Mouse (Mus musculus) lung, postnatal 10 days (tissue): ENCODE results near the gene Tcirg1.

ENCODE experiments used
- DNase-seq: peaks from one replicate; pipeline ENCODE4 v3.0.0; 2021

Tcirg1 gene

DNA sequence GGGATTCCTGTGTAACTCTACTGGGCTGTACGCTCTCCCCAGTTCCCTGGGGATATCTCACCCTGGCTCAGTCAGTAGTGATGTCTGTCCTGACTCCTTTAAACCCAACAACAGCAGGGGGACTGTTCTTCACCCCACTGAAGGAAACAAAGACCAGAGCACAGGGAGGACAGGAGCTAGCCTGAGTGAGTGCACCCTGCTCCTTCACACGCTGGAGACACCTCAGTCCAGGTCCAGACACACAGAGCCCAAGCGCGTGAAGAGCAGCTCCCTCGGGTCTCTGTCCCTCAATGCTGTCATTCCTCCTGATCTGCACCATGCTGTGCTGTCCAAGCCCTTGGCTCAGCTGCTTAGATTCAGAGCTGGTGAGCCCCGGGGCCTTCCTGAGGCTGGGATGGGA is 19.8 kb upstream of the Tcirg1 start:
- DNase-seq, result no peak

DNA sequence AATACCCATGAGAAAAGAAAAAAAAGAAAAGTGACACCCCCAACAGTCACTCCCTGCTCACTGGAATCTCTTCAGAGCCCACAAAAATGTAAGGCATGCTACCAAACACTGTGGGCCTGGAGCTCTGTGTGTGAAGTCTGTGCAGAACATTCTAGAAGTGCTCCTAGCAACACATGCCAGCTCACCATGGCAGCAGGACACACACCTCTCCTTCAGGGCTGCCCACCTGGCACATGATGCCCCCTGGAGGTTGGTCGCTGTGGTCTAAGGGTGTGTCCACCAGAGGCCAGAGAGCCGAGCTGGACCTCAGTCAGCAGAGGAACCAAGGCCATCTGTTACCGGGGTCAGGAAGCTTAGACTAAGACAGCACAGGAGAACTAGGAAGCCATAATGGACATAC is 19.3 kb upstream of the Tcirg1 start:
- DNase-seq, result peak; percentile 81

DNA sequence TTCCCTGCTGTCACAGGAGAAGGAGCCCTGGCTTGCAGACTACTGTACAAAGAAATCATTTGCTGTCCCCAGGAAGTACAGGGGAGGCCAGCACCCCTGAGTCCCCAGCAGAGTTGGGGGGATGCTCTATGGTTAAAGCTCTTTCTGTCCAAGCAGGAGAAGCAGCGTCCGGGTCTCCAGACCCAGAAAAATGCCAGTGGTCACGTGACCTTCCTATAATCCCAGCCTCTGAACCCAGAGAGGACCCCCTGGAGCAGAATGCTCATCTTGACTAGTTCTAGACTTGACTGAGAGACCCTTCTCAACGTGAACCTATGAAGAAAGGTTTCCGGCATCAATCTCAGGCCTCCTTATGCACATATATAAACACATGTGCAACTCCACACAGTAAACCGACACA is 18.9 kb upstream of the Tcirg1 start:
- DNase-seq, result no peak

DNA sequence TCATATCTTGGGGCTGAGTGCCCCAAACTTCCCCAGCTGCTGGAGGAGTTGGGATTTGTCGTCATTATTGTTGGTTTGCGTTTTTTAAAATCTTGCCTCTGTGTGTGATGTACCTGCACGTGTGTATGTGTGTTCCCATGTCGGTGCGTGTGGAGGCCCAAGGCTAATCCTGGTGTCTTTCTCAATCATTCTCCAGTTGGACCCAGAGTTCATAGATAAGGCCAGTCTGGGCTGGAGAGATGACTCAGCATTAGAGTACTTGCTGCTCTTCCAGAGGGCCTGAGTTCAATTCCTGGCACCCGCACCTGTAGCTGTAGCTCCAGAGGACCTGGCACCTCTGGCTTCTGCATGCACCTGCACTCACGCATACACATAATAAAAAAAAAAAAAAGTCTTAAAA is 17.9 kb upstream of the Tcirg1 start:
- DNase-seq, result no peak

DNA sequence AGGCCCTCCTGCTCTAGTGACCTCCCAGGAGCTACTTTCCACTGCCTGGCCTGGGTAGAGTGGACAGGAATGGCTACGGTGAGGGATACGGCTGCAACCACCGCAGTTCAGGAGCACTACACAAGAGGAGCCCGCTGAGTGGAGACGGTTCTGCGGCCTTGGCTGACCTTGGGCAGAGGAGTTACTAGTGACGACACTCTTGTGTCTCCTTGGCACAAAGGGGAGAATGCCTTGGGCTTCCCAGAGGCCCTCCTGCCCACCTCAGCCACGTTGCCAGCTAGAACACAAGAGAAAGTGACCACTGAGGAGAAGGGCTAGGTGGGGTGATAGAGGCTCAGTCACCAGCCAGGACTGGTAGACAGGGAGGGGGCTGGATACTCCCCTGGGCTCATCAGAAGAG is 17.3 kb upstream of the Tcirg1 start:
- no peak for DNase-seq

DNA sequence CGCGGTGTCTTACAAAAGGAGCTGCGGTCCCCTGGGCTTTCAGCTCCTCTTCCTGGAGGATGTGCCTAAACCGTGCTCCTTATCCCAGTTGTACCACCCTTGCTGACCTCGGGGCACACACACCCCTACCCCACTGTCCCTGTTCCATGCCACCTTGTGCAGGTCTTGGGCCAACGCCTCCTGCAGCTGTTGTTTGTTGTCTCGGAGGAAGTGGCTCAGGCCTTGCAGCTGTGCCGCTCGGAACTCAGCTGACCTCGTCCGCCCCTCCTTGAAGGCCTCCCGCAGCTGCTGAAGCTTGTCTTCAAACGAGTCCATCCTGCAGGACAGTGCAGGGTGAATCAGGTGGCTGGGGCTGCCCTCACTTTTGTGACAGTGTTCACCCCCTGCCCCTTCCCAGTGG is 16.7 kb upstream of the Tcirg1 start:
- DNase-seq, result peak; percentile 64

DNA sequence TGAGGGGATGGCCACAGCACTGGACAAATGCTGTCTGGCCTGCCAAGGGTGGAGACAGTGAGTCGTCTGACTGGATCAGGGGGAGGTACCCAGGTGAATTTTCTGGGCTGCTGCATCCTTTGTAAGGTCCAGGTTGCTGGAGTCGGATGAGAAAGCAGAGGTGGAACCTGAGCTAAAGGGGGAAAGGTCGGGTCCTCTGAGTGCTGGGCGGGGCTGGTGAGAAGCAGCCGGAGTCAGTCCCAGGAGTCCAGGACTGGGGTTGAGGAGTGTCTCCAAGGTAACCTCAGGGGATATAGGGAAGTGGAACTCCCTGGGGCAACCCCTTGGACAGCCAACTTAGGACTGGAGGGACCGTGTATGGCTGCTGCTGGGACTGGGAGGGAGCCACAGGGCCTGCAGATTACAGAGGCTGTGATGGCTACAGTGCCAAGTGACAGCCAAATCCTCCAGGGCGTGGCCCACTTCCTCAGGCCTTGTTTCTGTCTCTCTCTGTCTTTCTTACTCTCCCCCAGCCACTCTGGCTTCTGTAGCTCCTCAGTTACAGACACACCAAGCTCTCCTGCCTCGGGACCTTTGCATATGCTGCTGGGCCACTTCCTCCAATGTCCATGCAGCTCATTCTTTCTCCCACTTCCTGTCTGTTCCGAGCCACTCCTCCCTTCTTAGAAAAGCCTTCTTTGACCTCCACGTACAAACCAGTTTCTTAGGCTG is 15.9 kb upstream of the Tcirg1 start:
- no peak for DNase-seq

DNA sequence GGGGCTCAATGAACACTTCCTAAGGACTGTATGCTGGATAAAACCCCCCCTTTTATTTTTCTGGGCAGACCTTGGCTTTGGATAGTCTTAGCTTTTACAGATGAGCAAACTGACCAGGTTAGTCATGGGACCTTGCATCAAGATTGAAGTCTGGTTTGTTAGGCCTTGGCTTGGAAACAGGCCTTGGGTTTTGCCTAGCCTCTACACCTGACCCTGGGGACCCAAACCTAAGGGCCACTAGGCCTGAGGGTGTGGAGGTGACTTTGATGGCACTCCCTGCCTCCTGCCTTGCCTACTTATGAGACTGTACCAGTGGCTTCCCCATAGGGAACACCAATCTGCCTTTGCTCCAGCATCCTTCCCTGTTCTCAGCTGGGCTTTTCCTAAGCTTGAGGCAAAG is 13.0 kb upstream of the Tcirg1 start:
- no peak for DNase-seq

DNA sequence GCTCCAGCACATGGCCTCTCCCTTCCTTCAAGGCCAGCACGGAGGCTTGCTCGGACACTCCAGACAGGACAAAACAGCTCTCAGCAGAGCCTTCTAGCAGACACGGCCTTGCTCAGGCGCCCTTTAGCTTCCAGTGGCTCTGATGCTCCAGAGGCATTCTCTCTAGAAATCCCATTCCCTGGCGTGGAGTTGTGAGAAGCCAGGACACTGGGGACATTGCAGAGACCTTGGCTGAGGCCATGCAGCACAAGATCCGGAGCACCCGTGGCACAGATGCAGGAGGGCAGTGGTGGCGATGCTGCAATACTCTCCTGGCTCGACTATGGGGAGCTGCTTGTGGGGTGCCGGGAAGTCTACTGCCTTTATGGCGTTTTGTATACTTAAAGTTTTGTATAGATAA is 9.8 kb upstream of the Tcirg1 start:
- DNase-seq, result no peak

DNA sequence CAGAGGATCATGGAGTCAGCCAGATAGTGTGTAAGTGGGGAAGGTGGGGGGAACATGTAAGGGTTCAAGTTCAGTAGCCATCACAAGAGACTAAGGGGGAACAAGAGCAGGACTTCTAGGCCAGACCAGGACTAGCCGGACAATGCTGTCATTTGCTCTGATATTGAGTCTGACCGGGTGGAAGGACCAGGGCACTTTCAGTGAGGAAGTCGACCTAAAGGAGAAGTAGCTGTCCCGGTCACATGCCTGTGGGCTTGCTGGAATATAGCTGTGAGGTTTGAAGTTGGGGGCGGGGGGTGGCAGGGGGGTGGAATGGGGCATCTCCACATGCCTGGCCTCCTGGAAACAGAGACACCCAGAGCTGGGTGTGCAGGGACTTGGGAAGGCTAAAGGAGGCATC is 7.6 kb upstream of the Tcirg1 start:
- DNase-seq, result no peak

DNA sequence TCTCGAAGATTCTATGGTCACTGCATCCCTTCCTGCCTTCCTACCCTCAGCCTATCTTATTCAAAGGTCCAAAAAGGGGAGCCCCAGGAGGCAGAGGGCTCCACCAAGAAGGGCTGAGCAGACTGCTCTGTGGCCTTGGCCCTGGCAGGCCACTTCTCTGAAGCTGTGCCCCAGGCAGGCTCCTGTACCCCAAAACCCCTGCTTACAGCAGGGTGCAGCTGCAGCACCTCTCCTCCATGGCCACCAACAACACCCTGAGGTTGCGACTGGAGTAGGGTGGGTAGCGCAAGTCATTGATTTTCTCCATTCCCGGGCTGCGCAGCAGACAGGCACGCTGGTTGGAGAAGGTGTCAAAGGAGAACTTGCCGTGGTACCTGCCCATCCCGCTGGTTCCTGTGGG is 6.8 kb upstream of the Tcirg1 start:
- DNase-seq, result no peak

DNA sequence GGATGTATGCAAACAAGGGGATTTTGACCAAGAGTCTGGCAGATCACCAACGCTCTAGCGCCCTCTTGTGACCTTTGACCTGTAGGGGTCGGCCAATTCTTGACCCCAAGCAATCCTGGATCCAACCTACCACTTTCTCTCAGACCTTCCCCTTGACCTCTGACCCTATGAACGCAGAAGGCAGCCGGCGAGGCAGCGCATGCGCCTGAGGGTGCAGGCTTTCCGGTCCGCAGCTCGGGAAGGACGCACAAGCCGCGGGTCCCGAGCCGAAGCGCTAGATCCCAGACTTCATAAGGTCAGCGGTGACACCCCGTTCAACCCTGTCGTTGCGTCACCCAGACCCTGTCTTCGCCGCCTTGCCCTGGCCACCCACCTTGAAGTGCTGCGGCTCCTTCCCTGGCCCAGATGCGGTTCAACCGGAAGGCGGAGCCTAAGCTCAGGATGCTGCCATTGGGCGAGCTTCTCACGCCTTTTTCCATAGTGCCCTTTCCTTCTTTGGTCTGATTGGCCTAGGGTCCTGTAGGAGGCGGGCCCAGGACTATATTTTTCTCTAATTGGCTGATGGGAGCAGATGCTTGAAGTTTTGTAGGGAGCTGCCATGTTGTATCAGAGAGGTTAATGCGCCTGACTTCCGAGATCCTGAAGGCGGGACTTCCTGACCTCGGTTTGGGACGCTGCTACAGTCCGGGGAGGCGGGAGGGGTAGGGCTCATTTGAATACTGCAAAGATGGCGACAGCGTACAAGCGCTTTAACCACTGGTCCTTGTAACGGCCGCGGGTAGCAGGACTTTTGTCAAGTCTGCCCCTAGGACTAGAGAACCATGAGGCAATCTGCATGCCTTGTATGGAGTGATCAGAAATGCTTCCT is 5.6 kb upstream of the Tcirg1 start, which contains the start of gene Ndufs8:
Ndufs8 (minus strand) TSS at position 438 of the 868 bp plus-strand sequence.
- DNase-seq, result peak; percentile 97

DNA sequence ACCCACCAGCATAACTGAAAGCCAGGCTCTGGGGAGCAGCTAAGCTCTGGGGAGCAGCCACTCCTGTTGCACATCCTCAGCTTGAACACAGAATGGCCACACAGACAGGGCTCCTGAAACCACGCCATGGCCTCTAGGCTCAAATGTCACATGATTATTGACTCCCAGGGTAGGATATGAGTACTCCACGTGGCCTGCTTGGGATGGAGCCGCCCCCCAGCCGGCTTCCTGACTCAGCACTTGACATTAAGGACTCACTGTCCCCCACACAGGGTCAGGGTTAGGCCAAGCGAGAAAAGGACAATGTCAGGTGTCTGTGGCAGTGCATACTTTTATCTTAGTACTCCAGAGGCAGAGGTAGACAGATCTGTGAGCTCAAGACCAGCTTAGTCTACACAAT is 3.3 kb upstream of the Tcirg1 start:
- DNase-seq, result no peak

DNA sequence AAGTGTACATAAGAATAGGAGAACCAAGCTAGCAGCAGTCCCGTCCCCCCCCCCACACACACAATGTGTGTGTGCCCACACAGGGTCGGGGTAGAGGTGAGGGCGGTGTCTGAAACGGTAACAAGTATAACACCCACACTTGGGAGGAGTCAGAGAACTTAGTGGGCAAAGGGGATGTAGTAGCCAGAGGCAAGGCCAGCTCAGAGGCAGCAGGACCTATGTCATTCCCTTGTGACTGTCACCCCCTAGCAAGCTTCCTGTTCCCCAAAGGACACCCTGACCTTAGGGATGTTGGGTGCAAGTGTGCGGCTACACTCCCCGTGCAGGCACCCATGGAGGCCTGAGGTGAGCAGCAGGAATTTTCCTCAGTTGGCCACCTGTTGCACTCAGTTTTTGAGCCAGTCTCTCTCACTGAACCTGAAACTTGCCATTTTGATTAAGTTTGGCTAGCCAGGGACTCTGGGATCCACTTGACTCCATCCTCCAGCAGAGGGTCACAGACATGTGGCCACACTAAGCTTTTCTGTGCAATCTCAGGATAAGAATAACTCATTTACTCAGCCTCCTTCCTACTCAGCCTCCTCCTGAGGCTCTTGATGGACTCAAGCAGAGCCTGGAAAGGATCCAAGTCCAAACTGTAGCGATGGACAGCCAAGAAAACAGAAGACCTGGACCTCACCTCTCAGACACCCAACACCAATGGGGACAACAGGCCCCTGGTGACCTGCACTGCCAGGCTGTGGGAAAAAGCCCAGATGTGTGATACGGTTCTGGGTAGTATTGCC is 1.1 kb upstream of the Tcirg1 start:
- no peak for DNase-seq

DNA sequence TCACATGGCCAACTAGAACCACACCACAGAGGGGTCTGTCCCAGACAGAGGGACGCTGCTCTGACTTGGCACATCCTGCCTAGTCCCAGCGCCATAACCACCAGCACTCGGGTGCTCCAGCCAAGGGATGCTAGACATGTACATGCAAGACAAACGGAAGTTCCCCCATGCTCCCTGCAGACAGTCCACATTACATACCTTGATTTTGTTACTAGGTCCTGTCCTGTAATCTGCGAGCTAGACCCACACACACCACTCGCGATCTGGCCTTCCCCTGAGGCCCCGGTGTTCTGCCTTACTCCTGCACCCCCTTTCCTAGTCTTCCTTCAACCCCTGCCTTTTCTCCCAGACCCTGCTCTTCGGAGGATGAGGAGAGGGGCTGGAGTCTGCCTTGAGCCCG is 607 bp downstream of the Tcirg1 start:
- no peak for DNase-seq

DNA sequence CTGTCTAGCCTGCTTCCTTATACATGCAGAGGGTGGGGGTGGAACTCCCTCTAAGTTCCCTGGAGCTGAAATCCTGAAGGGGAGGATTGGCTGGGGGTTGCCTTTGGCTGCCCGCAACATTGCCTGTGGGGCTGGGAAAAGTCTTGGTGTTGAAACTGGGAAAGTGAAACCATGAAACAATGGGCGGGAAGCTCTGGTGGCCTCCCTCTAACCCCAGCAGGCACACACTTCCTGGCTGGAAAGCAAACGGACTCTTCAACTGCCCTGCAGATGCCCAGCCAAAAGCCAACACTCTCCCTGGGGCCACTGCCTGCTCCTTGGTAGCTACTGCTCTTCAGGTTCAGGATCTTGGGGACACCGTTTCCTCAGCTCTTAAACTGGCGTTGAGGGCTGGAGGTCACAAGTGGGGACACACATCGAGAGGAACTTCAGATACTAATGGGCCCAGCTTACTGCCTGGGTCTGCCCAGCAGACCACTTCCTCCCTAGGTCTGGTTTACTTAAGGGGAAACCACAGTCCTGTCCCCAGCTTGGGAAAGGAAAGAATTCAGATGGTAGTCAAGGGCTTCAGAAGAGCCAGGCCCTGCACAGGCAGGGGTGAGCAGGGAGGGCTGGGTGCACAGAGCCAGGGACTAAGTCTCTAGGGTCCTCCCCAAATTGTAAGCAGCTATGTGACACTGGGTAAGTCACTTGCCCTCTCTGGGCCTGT is 1.5 kb downstream of the Tcirg1 start:
- DNase-seq, result peak; percentile 81

DNA sequence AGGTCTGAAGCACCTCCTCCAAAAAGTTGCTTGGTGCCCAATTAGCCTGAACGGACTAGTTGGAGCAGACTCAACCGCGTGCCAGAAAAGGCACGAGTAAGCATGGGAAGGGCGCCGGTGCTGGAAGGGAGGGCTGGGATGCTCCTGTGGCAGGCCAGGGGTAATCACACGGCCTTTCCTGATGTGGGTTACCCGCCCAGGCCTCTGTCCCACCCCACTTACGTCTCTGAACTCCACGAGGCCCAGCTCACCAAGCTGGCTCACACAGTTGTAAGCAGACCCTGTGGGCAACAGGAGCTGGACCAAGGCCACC is 2.6 kb downstream of the Tcirg1 start:
- DNase-seq, result no peak

DNA sequence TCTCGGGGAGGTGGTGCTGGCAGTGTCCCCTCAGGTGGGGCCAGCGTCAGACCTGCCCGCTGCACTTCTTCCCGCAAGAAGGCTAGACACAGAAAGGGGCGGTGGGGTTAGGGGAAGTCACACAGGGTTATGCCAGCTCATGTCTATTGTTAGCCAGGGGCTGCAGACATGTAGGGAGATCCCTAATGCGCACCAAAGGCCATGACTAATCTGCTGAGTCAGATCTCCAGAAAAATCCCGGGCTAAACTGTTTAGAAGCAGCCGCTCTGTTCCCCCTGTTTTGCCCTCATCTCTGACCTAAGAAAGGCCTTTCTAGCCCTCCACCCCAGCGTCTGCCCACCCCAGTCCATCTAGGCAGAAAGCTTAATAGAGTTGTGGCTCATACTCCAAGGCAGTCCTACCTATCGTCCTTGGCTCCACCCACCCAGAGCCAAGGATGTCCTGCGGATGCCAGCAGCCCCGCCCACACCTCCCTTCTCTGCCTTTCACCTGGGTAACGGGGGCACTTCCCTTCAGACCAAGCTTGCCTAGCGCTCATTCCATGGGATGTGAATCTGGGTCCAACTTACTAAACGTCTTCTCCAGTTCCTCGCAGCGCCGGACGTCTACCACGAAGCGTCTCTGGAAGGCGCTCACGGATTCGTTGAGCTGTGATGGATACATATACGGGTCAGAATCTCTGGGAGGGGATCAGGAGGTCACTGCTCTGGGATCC is 3.1 kb downstream of the Tcirg1 start:
- no peak for DNase-seq

DNA sequence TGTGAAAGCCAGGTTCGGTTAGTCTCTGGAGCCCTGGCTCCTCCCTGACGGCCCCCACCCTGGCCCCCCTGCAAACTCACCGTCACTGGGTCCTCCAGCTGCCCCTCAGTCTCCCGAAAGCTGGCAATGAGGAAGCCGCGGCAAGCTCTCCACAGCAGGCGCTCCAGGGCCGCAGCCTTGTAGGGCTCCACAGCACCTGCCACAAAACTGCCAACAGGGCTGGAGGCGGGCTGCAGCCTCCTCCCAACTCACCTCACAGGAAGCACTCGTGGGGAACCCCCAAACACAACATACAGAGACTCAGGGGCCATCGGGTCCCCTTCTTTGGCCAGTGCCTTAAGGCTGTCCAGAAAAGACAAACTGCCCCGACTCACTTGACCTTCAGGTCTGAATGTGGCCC is 4.0 kb downstream of the Tcirg1 start:
- no peak for DNase-seq

DNA sequence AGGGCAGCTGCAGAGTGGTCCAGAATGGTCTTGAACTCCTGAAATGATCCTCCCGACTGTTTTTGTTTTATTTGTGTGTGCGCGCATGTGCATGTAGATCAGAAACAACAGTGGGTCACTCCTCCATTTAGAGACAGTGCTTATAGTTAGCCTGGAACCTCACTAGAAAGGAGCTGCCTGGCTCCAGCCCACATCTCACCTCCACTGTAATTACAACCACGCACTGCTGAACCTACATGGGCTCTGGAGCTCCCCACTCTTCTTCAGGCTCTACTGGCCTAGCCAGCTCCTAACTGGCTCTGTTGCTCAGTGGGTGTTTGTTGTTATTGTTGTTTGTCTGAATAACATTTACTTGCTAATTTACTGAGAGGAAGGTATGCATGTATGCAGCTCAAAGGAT is 7.3 kb downstream of the Tcirg1 start:
- no peak for DNase-seq

DNA sequence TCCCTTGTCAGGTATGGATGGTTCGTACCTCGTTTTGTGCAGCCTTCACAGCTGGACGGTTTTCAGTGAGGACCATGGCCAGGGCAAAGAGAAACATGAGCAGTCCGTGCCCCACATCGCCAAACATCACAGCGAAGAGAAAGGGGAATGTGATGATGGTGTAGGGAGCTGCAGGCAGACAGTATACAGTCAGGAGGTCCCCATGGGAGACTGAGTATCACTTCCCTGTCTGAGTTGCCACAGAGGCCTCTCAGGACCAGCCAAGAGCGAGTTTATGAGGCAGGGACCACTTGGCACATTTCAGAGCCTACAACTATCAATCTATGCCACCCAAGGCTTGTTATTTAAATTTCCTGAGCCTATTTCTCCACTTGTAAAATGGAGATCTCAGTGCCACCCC is 8.0 kb downstream of the Tcirg1 start:
- no peak for DNase-seq

DNA sequence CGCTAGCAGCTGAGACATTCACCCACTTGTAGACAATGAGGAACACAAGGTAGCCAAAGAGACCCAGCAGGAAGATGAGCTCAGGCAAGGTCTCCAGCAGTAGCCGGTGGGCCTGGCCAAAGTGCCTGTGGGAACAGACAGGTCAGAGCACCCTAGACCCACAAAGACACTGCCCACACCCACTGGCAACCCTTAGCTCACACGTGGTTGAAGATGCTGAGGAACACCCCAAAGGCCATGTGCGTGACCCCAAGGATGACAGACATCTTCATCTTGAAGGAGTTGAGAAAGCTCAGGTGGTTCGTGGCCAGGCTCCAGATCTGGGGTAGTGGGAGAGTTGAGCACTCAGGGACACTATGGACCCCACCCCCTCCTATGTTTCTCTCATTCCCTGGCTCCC is 9.4 kb downstream of the Tcirg1 start:
- DNase-seq, result no peak

DNA sequence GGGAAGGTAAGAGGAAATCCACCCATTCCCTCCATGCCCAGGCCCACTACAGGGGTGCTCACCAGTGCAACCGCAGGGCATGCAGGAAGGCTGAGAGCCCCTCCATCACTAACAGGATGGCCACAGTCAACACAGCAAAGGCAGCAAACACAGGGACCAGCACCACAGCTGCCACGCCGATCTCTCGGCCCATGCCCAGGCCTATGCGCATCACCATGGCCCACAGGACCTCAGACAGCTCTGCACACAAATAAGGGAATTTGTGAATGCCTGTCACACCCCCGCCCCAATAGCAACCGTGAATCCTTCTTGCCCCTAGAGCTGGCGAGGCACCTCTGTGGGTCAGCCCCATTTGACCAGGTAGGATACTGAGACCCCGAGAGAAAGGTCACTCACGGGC is 10.7 kb downstream of the Tcirg1 start:
- no peak for DNase-seq
